Comparison of ENCODE assay signal across 25 mouse cellular contexts in genomic region chr6:141167270-141167669, GRCm38 (mm10).
DNase-seq lines count a peak whose midpoint lies in the region; ATAC-seq and TF ChIP-seq lines count a peak whose summit lies in the region.
"Had no signal": no experiment of that assay in that cellular context is flagged by ENCODE, and none has a peak within 500 bp of the region (broad histone marks: within the 10 kb centered on the region; RNA-seq: fewer than 3 reads in every experiment).

No protein-coding gene starts in this region.

- TF ChIP-seq CTCF in gastrocnemius, adult 2 months (IDR thresholded peaks at IDR 0.05) = no peak
- no peak for TF ChIP-seq CTCF in lung, embryonic 14.5 days (IDR thresholded peaks at IDR 0.05; ENCODE audit: low read depth)
- no peak for TF ChIP-seq CTCF in CH12.LX (conservative IDR thresholded peaks at IDR 0.05 in 1 of 2, IDR thresholded peaks at IDR 0.05 in 1 of 2; ENCODE audit: low read depth in 2 of 2, low read length in 2 of 2)

- WGBS in lung, embryonic 14.5 days = 26% methylated on average over 3 of the region's 3 CpGs

- peak overlapping the region; percentile 58; the same call in 1 of the 2 replicates for H3K27ac ChIP-seq in gastrocnemius, adult 2 months
- no peak overlapping the region; the same call in 1 of the 2 replicates for H3K27ac ChIP-seq in lung, embryonic 14.5 days (ENCODE audit: low read depth)
- H3K27ac ChIP-seq in CH12.LX (ENCODE audit: insufficient read depth, low read depth) = no peak overlapping the region
- H3K27ac ChIP-seq: embryonic facial prominence, embryonic 13.5 days; embryonic facial prominence, embryonic 15.5 days; forebrain, embryonic 10.5 days; forebrain, embryonic 12.5 days; forebrain, embryonic 15.5 days had no signal

- no peak for TF ChIP-seq POLR2A in CH12.LX (IDR thresholded peaks at IDR 0.05; ENCODE audit: low read depth, low read length)

- peaks cover 6% of the 10 kb centered on the region; the same call in 1 of the 2 replicates for H3K4me1 ChIP-seq in lung, embryonic 14.5 days (ENCODE audit: insufficient read depth)
- peaks cover 0 to 5% of the 10 kb centered on the region in 2 experiments; a peak in 1 of 4 replicates for H3K4me1 ChIP-seq in CH12.LX (ENCODE audit: control insufficient read depth in 1 of 2, insufficient read depth in 2 of 2)
- H3K4me1 ChIP-seq: embryonic facial prominence, embryonic 13.5 days; embryonic facial prominence, embryonic 15.5 days; forebrain, embryonic 10.5 days; forebrain, embryonic 12.5 days; forebrain, embryonic 15.5 days had no signal

- no peak overlapping the region for H3K9ac ChIP-seq in lung, embryonic 14.5 days
- H3K9ac ChIP-seq in CH12.LX (ENCODE audit: insufficient read depth, low read depth) = no peak overlapping the region
- H3K9ac ChIP-seq: embryonic facial prominence, embryonic 13.5 days; embryonic facial prominence, embryonic 15.5 days; forebrain, embryonic 12.5 days; forebrain, embryonic 15.5 days had no signal

- H3K79me2 ChIP-seq in CH12.LX (replicated peaks; ENCODE audit: control insufficient read depth, extremely low read depth, insufficient read depth, poor library complexity, severe bottlenecking) = no peaks in the 10 kb centered on the region

- no peak overlapping the region for H3K4me2 ChIP-seq in lung, embryonic 14.5 days
- no peak overlapping the region for H3K4me2 ChIP-seq in CH12.LX (ENCODE audit: insufficient read depth, low read depth, poor library complexity, severe bottlenecking)
- H3K4me2 ChIP-seq: embryonic facial prominence, embryonic 13.5 days; embryonic facial prominence, embryonic 15.5 days; forebrain, embryonic 12.5 days; forebrain, embryonic 15.5 days had no signal

- dilution Hi-C loops in CH12.LX (cut with MboI; ENCODE audit: extremely low pct_ligation_motif_present, extremely low pct_unique_long_range_greater_than_20kb, low sequenced_read_pairs) = no loop called here

- intact Hi-C loops in gastrocnemius, adult 2 months (cut with DNase I) = no loop called here
- intact Hi-C loops in gastrocnemius, postnatal 14 days (cut with DNase I; ENCODE audit: low total_unique reads) = no loop called here

- in situ Hi-C loops in CH12.LX (cut with MboI; ENCODE audit: low pct_ligation_motif_present, low pct_unique_long_range_greater_than_20kb, low sequenced_read_pairs) = no loop called here

- no peak for TF ChIP-seq RAD21 in CH12.LX (IDR thresholded peaks at IDR 0.05; ENCODE audit: low read depth, low read length)

- H3K27me3 ChIP-seq in lung, embryonic 14.5 days (ENCODE audit: insufficient read depth, low read length) = no peaks in the 10 kb centered on the region
- no peaks in the 10 kb centered on the region for H3K27me3 ChIP-seq in CH12.LX (replicated peaks)
- no peaks in the 10 kb centered on the region for H3K27me3 ChIP-seq in splenic B cell, adult 2 months (ENCODE audit: control insufficient read depth, insufficient read depth, low read length, poor library complexity, severe bottlenecking)
- H3K27me3 ChIP-seq: embryonic facial prominence, embryonic 13.5 days; embryonic facial prominence, embryonic 15.5 days; forebrain, embryonic 12.5 days; forebrain, embryonic 15.5 days had no signal

- no peak for DNase-seq in gastrocnemius, adult 2 months
- DNase-seq in gastrocnemius, postnatal 14 days = no peak
- peak; percentile 22 for DNase-seq in lung, embryonic 14.5 days
- no peak for DNase-seq in lung, postnatal 10 days
- peak; percentile 4 for DNase-seq in CH12.LX (ENCODE audit: extremely low read depth)
- DNase-seq in splenic B cell, adult 2 months (ENCODE audit: low read depth, low spot score) = peak; percentile 12
- DNase-seq: adrenal gland, adult 2 months; adrenal gland, postnatal 10 days; adrenal gland, postnatal 25 days; B cell, adult 2 months; cerebellum, adult 11 months; cerebellum, adult 18-20 months; cerebellum, adult 8-10 months; cerebellum, adult 9-11 months; cerebellum, postnatal 14 days; cerebellum, postnatal 36 days; embryo, embryonic 11 days had no signal

- ATAC-seq in lung, embryonic 14.5 days (ENCODE audit: insufficient read depth) = no peak
- no peak for ATAC-seq in inflammation-experienced regulatory T-cells, adult 6 months
- ATAC-seq: CD4-positive, CD25-positive, alpha-beta regulatory T cell, adult 4 months; forebrain, embryonic 15.5 days had no signal

- H3K9me3 ChIP-seq in lung, embryonic 14.5 days (ENCODE audit: low read depth, low read length) = no peaks in the 10 kb centered on the region
- H3K9me3 ChIP-seq in CH12.LX (replicated peaks; ENCODE audit: low read length) = no peaks in the 10 kb centered on the region
- H3K9me3 ChIP-seq: embryonic facial prominence, embryonic 13.5 days; embryonic facial prominence, embryonic 15.5 days; forebrain, embryonic 10.5 days; forebrain, embryonic 12.5 days; forebrain, embryonic 15.5 days had no signal

- no peak overlapping the region for H3K4me3 ChIP-seq in gastrocnemius, adult 2 months
- H3K4me3 ChIP-seq in lung, embryonic 14.5 days (ENCODE audit: low read depth, low read length) = no peak overlapping the region
- H3K4me3 ChIP-seq in CH12.LX (replicated peaks in 1 of 3; ENCODE audit: low read depth in 2 of 3, low read length in 2 of 3, poor library complexity in 1 of 3) = no peak overlapping the region
- H3K4me3 ChIP-seq: embryonic facial prominence, embryonic 13.5 days; embryonic facial prominence, embryonic 15.5 days; erythroblast, embryonic 14.5 days; forebrain, embryonic 10.5 days; forebrain, embryonic 12.5 days; forebrain, embryonic 15.5 days had no signal

- TF ChIP-seq EP300 in CH12.LX (IDR thresholded peaks at IDR 0.05; ENCODE audit: low read length) = peak; percentile 57

- no peaks in the 10 kb centered on the region for H3K36me3 ChIP-seq in lung, embryonic 14.5 days (ENCODE audit: insufficient read depth)
- no peaks in the 10 kb centered on the region for H3K36me3 ChIP-seq in CH12.LX (replicated peaks in 1 of 2; ENCODE audit: control insufficient read depth in 1 of 2, insufficient read depth in 1 of 2, low read length in 1 of 2)
- H3K36me3 ChIP-seq in splenic B cell, adult 2 months (ENCODE audit: control insufficient read depth, insufficient read depth, low read length, poor library complexity, severe bottlenecking) = no peaks in the 10 kb centered on the region
- H3K36me3 ChIP-seq: embryonic facial prominence, embryonic 13.5 days; embryonic facial prominence, embryonic 15.5 days; forebrain, embryonic 10.5 days; forebrain, embryonic 12.5 days; forebrain, embryonic 15.5 days had no signal

TF ChIP-seq in CH12.LX, 34 proteins besides CTCF, POLR2A, EP300 and RAD21:
- TF ChIP-seq ZMIZ1 (IDR thresholded peaks at IDR 0.05; ENCODE audit: low read depth, low read length) = no peak
- TF ChIP-seq ZNF384 (IDR thresholded peaks at IDR 0.05; ENCODE audit: low read depth, low read length) = peak; percentile 71

Comparison
In these comparisons a context has a peak if more than half of its experiments do, and no peak if none do; other contexts are left out.
1. DNase-seq: peak in lung, embryonic 14.5 days (single experiment), CH12.LX (single experiment) and splenic B cell, adult 2 months (single experiment); none in gastrocnemius, adult 2 months (single experiment), gastrocnemius, postnatal 14 days (single experiment) and lung, postnatal 10 days (single experiment).